Mouse (Mus musculus): ENCODE results near the gene Galnt15. TPM values are rescaled to one million over a fixed set of nuclear protein-coding genes. Genes with fewer than 3 reads are reported as not detected.
A peak's percentile ranks its signal among the peaks of the same experiment; 100 is the strongest.

Gene Galnt15
- total RNA-seq, 4 experiments from 2014 or later = 2.4 to 4.9 (median 4.1) TPM

DNA sequence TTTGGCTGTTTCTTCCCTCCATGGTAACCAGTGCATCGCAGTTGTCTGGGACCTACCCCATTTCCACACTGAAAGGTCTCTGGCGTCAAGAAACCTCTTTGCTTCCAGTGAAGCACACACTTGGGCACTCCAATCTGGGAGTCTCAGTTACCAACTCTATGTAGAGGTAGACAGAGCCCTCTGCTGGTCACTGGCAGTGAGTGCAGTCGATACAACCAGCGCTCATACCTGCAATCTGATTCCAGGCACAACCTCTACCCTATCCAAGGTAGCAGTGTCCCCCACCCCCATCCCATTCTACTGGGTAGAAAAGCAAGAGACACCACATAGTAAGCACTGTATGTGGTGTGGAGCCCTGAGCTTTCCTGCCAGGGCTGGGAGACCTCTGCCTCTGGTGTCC is 3.7 kb downstream of the Galnt15 start:
- DNase-seq (ENCODE audit: low spot score in 2 of 2) = peak; percentile 35 to 42

DNA sequence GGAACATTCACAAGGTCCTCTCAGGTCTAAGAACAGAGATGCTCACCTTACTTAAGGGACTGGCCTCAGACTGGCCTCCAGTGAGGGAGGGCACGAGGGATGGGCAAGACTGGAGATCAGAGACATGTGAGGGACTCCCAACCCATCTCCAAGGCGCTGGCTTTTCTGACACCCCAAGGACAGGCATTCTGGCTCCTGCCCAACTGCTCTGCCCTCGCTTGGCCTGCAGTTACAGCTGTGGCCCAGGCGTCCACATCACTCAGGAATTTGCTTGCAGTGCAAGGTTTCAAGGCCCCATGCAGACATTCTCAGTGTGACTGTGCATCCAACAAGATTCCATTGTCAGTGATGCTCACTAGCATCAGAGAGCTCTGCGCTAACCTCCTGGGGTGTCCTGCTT is 7.7 kb downstream of the Galnt15 start:
- DNase-seq (ENCODE audit: low spot score in 2 of 2) = no peak

DNA sequence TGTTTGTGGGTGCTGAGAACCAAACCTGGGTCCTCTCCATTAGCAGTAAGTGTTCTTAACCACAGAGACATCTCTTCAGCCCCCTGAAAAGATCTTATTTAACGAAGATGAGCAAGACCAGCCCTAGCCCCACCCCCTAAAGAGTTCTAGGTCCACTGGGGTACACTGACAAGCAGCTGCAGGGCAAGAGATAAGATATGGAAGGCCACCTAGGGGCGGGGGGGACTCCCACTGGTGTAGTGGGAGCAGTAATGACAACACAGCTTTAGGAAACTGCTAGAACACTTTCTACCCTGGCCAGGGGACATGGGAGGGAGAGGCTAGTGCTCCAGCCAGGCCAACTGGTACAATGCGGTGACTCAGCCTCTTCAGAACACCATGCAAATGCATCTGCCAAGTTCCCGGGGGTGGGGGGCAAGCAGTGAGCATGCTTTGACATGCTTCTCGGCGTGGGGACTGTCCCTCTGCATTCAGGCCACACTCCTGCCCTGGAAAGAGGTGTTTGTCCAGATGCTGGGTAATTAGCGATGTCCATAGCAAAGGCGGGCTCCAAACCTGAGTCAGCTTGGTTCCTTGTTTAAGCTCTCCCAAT is 9.0 kb downstream of the Galnt15 start:
- no peak for DNase-seq (ENCODE audit: low spot score in 2 of 2)

DNA sequence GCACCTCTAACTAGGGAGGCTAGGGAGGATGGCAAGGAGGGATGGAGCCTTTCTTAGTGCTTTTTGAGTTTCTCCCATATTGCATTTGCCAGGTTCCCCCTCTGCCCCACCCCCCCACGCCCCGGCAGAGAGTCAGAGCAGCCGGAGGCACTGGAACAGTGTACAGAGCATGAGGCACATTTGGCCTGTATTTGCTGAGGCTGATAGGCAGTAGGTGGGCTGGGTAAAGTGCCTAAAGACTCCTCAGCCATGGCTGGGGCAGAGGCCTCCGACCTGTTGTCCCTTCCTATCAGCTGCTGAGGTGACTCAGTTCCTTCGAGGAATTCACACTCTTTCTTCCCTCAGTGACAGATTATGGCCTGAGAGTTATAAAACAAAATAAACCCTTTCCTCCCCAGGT is 13.3 kb downstream of the Galnt15 start:
- DNase-seq (ENCODE audit: low spot score in 2 of 2) = no peak

DNA sequence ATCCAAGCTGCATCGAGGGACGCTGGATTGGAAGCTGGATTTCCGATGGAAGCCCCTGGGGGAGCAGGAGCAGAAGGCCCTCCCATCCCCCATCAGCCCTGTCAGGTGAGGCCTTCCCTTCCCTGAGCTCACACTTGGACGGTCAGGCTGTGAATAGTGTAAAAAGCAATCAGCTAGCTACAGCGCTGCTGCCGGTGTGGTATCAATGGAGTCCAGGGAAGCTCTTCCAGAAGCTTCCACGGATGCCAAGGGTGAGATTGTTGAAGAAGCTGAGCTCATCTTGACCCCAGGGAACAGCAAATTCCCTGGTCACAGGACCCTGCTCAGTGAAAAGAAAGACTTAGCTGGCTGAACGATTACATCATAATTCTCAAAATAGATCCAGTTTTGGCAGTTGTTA is 17.6 kb downstream of the Galnt15 start:
- DNase-seq (ENCODE audit: low spot score in 2 of 2) = no peak

DNA sequence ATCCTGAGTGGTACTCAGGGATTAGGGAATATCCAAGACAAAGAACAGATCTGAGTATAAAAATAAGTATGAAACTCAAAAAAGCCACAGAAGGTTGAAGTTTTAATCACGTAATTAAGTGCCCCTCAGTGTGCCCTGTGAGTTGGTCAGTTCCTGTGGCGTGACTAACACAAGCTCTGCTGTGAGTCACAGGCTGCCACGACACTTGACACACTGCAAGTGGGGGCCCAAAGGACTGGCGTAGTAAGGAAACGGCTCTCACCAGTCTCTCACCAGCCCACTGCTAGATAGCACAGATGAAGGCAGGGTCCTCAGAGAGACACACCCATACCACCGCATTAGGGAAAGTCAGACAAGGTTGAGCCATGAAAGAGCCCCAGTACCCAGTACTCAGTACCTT is 21.4 kb downstream of the Galnt15 start:
- no peak for DNase-seq (ENCODE audit: low spot score in 2 of 2)

DNA sequence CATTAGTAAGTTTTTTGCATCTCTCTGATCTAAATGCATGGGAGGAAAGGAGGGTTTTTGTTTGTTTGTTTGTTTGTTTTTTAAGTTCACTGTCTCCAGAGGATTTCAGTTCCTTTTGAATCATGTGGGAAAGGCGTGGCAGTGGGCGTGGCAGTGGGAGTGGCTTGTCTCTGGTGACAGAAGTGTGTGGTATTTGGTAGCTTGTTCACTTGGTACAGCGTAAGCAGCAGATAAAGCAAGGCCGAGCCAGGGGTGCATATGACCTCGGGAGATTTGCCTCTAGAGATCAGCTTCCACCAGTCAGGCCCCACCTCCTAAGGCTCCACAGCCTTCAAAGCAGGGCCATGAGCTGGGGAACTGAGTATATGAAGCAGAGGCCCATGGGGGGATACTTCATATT is 25.1 kb downstream of the Galnt15 start:
- DNase-seq (ENCODE audit: low spot score in 2 of 2) = no peak

DNA sequence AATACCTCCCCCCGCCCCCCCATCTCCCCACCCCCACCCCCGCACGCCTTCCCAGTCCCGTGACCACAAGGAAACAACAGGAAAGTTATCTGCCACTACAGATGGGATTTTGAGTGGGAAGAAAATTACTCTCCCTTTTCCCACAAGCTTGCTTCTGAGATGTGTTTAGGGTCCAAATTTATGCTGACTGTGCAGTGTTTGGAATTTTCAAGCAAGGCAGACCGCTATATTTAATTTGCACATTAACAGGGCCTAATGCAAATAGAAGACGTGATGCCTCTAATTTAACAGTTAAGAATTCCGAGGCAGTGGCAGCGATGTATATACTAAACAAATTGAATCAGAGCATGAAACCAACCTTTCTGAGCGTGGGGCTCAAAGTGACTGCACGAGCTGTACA is 26.0 kb downstream of the Galnt15 start:
- no peak for DNase-seq (ENCODE audit: low spot score in 2 of 2)

DNA sequence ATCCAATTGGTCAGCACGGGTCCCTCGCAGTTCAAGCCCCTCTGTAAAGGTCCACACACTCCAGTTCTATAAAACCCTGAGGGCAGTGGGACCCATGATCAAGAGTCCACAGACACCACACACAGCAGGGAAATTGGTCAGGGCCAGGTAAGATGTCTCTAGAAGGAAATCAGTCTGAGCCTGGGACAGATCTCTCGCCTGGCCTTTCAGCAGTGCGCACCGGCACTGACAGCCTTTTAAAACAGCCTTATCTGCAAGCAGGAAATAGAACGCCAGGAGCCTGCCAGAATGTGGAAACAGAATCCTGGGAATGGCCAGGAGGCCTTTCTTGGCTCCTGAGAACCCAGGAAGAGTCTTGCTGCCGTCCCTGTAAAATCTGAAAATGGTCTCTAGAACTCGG is 27.0 kb downstream of the Galnt15 start:
- no peak for DNase-seq (ENCODE audit: low spot score in 2 of 2)

DNA sequence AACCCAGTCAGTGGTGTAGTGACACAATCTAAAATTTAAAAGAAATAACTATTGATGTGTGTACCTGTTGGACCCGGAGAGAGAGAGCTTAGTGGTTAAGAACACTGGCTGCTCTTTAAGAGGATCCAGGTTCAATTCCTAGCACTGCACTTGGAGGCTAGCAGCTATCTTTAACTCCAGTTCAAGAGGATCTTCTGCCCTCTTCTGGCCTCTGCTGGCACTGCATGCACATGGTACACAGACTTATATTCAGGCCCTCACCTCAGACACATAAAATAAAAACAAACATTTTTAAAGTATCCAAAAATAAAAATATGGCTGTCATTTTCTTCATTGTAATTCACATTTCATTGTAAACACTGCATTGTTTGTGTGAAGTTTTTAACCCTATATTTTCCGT is 27.9 kb downstream of the Galnt15 start:
- DNase-seq (ENCODE audit: low spot score in 2 of 2) = no peak

DNA sequence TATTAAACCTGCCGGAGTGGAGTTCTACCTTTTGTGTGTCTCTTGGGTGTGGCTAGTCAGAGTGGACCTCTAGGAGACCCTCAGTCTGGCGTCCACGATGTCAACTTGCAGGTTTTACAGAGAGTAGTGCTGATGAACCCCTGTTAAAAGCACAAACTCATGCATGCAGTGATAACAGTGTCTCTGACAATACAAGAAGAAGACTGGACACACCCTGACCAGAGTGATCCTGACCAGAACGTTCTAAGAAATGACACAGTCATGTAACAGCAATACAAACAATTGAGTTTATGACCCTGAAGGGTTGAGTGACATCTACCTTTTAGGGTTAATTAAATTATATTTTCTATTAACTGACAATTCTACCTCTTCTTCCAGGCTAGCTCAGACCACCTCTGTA is 28.9 kb downstream of the Galnt15 start:
- DNase-seq (ENCODE audit: low spot score in 2 of 2) = no peak

DNA sequence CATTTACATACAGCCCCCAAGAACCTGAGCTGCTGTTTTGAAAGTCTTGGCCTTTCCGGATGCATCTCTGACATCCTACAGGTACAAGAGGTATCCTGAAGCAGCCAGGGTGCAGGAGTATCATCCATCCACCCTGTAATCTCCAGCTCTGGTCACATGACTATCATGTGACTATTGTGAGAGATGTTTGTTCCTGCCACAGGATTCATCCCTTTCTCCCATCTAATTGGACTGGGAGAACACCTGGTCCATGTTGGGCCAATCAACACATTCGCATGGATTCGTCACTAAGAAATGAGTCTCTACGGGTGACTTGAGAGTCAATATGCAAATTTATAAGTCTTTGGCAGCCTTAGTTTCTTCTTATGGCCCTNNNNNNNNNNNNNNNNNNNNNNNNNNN is 32.6 kb downstream of the Galnt15 start:
- DNase-seq (ENCODE audit: low spot score in 2 of 2) = no peak

DNA sequence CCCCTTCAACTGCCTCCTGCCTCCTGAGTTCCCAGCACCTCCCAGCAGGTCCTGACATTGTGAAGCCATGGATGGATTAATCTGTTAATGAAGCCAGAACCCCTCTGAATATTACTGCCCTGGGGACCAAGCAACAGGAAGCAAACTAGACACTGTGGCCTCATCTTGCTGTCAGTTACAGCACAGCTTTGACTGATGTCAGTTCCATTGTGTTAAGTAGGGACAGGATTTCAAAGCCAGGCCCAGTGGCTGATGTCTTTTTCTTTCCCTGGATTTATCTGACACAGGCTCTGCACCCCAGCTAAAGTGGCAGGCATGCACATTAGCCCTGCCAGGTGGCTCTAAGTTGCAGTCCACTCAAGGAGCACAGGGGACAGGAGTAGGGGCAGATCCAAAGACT is 44.0 kb downstream of the Galnt15 start:
- DNase-seq (ENCODE audit: low spot score in 2 of 2) = no peak

DNA sequence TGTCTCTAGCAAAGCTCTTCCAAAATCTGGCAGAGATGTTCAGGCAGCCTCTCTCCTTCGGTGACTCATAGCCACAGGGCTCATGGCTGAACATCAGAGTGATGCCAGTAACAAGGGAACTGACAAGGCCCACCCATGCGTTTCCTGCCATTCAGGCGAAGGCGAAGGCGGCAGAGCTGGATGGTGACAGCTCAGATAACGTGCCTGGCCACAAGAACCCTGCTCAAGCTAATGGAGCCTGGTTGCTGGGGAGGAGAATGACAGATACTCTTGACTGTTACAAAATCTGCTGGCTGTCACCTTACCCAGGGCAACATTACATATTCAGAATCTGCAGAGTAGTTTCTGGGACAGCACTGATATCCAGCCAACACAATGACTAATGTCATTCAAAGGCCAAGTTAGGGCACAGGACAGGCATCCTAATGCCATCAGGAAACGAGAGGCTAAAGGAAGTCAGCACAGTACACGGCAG is 44.5 kb downstream of the Galnt15 start:
- DNase-seq (ENCODE audit: low spot score in 2 of 2) = peak; percentile 30 to 71

DNA sequence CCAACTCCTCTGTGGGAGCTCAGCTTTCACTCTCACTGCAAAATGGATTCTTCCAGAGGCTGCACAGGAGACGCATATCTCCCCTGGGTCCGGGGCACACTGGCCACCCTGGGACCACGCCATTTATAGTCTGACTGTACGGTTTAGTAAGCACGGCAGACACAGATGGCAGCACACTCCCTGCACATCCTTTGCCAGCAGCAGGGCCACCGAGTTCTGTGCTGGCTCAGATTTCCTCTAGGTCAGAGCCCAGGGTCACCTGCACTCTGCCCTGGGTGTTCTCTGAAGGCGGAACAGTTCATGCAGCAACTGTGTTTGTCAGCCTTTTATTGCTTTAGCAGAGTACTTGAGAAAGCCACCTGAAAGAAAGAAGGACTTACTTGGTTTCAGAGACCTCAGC is 45.1 kb downstream of the Galnt15 start:
- no peak for DNase-seq (ENCODE audit: low spot score in 2 of 2)

DNA sequence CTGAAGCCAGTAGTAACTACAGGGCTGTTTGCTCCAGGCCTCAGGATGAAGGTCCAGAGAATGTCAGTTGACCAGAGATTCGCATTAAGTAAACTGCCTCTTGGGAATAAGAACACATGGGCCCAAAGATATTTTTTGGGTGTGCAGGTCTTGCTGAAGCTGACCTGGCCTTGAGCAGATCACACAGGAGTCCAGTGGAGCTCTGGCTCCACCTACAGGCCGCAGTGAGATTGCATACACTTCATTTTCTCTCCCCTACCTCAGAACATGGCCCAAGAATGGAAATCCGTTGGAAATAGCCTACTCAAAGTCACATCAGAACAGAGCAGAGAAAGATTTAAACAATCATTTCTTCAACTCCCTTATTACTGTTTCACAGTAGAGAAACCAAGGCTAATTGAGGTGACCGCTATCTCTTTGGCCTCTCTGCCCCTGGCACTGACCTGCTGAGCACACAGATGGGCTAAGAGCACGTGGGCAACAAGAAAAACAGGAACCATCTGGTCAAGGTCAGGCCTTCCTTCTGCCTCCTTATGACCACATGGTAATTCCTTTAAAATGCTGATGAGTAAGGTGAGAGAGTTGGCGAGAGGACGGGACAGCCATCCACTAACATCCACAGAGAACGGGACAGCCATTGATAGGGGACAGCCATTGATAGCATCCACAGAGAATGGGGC is 48.2 kb downstream of the Galnt15 start:
- peak in 1 of 2 experiments; percentile 64 for DNase-seq (ENCODE audit: low spot score in 2 of 2)

DNA sequence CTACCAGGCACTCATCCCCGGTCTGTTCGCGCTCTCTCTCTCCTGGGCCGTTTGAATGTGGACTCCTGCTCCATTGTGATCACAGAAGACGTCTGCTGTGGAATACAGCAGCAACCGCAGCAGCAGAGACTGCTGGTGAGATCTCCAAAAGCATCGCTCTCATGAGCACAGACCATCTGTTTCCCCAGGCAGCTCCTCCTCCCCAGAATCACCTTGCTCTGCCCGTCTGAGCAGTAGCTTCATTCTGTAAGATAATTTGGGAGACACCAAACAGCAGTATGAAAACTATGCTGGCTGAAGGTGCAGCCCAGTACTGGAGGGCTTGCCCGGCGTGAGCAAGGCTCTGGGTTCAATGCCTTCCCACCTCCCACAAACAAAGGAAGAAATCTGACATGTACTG is 52.2 kb downstream of the Galnt15 start:
- peak in 1 of 2 experiments; percentile 15 for DNase-seq (ENCODE audit: low spot score in 2 of 2)

DNA sequence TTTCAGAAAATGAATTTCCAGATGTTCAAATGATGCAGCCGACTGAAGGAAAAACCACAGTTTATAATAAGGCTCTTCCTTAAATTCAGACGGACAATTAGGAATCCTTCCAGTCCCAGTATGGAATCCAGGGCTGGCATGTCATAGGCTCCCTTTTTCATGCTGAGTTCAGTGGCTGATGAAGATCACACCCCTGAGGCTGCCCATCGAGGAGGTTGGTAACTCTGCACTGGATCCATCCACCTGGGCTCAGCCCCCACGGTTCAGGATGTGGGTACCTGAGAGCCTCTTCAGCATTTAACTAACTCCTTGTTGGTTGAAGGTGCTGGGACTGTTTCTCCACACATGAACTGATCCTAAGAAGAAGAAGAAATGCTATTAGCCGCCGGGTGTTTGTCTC is 54.1 kb downstream of the Galnt15 start:
- DNase-seq (ENCODE audit: low spot score in 2 of 2) = no peak

DNA sequence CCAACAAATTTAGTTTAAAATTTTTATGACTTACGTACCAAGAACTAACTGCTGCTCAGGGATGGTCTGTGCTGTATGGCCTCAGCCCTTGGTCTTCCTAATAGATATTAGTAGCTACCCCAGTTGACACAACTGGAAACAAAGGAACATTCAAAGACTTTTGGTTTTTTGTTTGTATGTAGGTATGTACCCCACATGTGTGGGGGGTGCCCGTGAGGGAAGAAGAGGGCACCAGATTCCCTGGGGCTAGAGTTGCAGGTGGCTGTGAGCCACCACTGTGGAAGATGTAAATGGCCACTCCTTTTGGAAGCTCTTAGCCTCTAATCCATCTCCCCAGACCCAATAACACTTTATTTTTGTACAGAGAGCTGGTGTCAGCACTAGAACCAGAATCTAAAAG is 54.7 kb downstream of the Galnt15 start:
- no peak for DNase-seq (ENCODE audit: low spot score in 2 of 2)

DNA sequence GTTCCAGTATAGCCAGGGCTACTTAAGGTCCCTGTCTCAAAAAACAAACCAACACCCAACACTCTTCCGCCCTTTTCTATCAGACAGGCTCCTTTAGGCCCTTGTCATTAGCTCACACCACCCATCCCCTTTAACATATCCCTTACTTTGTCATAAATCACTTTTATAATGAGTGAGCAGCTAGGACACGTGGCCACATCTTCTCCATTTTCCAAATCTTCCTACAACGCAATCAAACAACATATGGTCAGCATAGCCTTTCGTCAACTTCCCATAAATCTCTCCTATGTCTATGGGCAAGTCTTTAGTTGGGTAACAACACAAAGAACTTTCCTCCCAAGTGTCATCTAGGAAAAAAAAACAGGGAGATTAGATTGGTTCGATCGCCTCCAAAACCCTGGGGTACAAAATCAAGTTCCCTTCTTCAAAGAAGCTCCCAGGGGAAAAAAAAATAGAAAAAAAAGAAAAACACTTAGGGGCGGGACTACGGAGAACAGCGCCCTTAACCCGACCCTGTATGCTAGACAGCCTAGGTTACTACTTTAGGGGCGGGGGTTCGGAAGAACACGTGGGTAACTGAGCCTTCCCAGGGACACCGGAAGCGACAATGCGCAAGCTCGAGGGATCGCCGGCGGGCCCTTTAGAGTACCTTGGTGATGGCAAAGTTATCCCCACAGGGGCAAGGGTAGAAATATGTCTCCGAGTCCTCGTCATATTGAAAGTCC is 56.1 kb downstream of the Galnt15 start, which contains the start of gene Oxnad1:
TSS of gene Oxnad1 (plus strand) at position 614 of the 725 bp plus-strand sequence.
- no peak for DNase-seq (ENCODE audit: low spot score in 2 of 2)

DNA sequence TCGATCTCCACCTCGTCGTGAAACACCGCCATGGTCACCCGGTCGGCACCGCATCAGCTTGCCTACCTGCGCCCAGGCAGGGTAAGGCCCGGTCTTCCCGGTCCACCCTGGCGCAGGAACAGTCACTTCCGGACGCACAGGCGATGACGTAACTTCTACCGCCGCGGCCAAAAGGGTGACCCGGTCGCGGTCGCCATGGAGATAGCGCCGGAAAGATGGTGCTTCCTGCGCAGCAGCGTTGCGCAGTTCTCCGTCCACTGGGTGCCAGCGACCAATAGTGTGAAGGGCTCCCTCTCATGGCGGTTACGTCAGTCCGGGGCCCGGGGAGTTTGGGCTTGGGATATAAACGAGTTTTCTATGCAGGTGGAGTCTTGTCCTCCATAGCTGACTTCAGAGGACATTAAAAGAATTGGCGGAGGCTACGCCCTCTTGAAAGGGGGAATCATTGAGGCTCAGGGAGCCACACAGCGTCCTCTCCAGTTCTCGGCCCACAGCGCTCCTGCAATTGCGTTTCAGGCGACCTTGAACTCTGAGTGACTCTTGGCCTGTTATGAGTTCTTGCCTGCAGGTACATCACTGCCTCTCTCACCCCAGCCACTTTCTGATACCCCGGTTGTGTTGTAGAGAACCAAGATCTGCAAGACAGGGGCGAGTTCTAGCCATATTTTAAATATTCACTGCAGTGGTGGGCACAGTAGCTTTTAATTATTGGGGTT is 56.9 kb downstream of the Galnt15 start, which contains the start of gene Dph3:
TSS of gene Dph3 (minus strand) at position 244 of the 716 bp plus-strand sequence.
- peak; percentile 98 to 99 for DNase-seq (ENCODE audit: low spot score in 2 of 2)

DNA sequence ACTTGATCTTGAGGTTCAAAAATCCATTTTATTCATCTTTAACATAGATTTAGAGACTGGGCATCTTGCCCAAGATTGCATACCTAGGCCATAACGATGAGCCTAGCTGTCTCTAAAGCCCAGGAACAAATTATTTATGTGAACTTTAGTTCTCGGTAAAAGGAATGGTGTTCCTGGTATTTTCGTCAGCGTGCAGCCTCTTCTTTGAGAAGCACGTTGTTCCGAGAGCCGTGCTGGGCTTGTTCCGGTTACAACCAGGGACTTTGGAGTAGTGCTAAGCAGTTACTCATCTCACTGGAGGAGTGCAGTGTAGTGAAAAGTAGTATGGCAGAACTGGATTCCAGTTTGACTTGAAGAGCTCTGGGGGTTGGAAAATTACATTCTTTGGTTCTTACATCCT is 57.4 kb downstream of the Galnt15 start:
- DNase-seq (ENCODE audit: low spot score in 2 of 2) = no peak
